Mouse (Mus musculus): ENCODE results near the gene Smlr1. TPM values are rescaled to one million over a fixed set of nuclear protein-coding genes. Genes with fewer than 3 reads are reported as not detected.

Gene Smlr1
- polyA plus RNA-seq, 1 experiment from 2014 or later = not detected

GRCm38 (mm10) chr10:25538738-25539137, 2.7 kb upstream of the Smlr1 start:
- DNase-seq (ENCODE audit: low spot score) (no peak), ATAC-seq (replicated peaks; ENCODE audit: insufficient number of reproducible peaks, low FRiP score, low TSS enrichment, low read depth) (no peak)
- Histone ChIP-seq H3K4me1 (ENCODE audit: control insufficient read depth, insufficient read depth, low read length) (no peaks in the 10 kb centered on the region), H3K27ac (replicated peaks; ENCODE audit: low read depth, low read length) (no peak overlapping the region), H3K4me3 (ENCODE audit: low read depth, low read length) (no peak overlapping the region), H3K36me3 (replicated peaks; ENCODE audit: control insufficient read depth, insufficient read depth, low read depth, low read length) (no peaks in the 10 kb centered on the region), H3K27me3 (ENCODE audit: control insufficient read depth, insufficient read depth, low read length) (no peaks in the 10 kb centered on the region), H3K4me2 (ENCODE audit: low read depth, low read length) (no peak overlapping the region), H3K9me3 (replicated peaks; ENCODE audit: control insufficient read depth, low read length) (no peaks in the 10 kb centered on the region), H3K9ac (replicated peaks; ENCODE audit: low read length) (no peak overlapping the region)
- 73% methylated on average over 1 of the region's 1 CpGs for WGBS

DNA sequence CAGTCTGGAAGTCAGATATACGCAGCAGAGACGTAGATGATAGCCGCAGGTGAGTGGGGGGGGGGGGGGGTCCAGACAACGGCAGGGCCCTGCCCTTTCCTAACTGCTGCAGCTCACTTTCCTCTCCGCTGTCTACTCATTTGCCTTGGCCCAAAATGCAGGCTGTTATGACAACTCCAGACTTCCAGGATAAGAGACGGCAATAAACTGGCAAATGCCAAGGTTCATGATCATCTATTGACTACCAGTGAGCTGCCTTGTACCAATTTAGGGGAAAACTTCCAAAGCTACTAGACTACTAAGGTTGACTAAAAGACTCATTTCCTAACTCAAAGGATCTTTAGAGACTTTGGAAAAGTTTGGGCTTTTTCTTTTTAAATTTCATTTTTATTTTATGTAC, 554 bp upstream of the Smlr1 start:
- Histone ChIP-seq H3K4me3 (ENCODE audit: low read depth, low read length) (no peak overlapping the region), H3K9me3 (replicated peaks; ENCODE audit: control insufficient read depth, low read length) (no peaks in the 10 kb centered on the region), H3K27ac (replicated peaks; ENCODE audit: low read depth, low read length) (no peak overlapping the region), H3K27me3 (ENCODE audit: control insufficient read depth, insufficient read depth, low read length) (no peaks in the 10 kb centered on the region), H3K4me1 (ENCODE audit: control insufficient read depth, insufficient read depth, low read length) (no peaks in the 10 kb centered on the region), H3K36me3 (replicated peaks; ENCODE audit: control insufficient read depth, insufficient read depth, low read depth, low read length) (no peaks in the 10 kb centered on the region), H3K9ac (replicated peaks; ENCODE audit: low read length) (no peak overlapping the region), H3K4me2 (ENCODE audit: low read depth, low read length) (no peak overlapping the region)
- 87% methylated on average over 6 of the region's 6 CpGs for WGBS
- ATAC-seq (replicated peaks; ENCODE audit: insufficient number of reproducible peaks, low FRiP score, low TSS enrichment, low read depth) = no peak
- no peak for DNase-seq (ENCODE audit: low spot score)

DNA sequence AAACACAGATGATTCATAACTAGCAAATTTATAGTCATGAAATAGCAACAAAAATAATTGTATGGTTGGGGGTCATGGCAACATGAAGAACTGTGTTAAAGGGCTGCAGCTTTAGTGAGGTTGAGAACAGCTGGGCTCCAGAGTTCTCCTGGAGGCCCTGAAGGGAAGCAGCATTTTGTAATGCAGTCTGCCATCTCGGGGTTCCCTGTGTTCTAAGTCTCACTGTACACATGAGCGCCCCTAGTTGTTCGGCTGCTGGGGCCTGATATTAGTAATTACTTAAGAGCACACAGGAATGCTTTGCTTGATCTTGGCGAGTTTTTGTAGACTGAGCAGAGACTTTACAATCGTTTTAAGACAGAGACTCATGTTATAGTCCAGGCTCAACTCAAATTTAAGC, 1.6 kb downstream of the Smlr1 start:
- no peak for ATAC-seq (replicated peaks; ENCODE audit: insufficient number of reproducible peaks, low FRiP score, low TSS enrichment, low read depth)
- no peaks in the 10 kb centered on the region for H3K36me3 ChIP-seq (replicated peaks; ENCODE audit: control insufficient read depth, insufficient read depth, low read depth, low read length)
- 78% methylated on average over 5 of the region's 5 CpGs for WGBS

DNA sequence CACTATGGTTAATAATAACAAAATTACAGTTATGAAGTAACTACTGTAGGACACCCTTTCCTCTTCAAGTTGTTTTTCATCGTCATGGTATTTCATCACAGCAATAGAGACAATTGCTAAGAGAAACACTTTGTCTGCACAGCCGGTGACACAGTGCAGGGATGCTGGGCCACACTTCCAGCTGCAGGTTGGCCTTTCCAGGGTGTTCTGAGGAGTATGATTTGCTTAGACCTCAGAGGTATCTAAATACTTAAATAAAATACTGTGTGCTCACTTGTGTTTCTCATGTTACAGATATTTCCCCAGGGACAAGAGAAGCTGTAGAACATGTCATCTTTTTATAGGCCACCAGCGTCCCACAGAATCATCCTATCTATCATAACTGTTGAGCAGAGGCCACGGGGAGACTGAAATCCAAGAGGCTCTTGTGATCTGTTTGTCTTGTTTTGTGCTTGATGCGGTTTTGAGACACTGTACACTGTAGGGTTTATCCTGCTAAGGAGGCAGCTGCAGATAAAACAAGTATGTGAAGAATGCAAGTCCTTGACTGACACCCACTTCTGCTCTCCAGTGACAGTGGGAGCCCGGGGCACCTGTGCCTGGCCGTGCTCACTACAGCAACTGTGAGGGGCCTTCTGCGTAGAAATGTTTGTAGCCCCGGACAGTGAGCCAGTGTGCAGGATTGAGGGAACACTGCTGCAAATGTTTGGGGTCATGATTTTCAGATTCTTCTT, 2.4 kb downstream of the Smlr1 start:
- no peaks in the 10 kb centered on the region for H3K4me1 ChIP-seq (ENCODE audit: control insufficient read depth, insufficient read depth, low read length)
- DNase-seq (ENCODE audit: low spot score) (no peak), ATAC-seq (replicated peaks; ENCODE audit: insufficient number of reproducible peaks, low FRiP score, low TSS enrichment, low read depth) (no peak)
- H3K9me3 ChIP-seq (replicated peaks; ENCODE audit: control insufficient read depth, low read length) = no peaks in the 10 kb centered on the region
- no peaks in the 10 kb centered on the region for H3K36me3 ChIP-seq (replicated peaks; ENCODE audit: control insufficient read depth, insufficient read depth, low read depth, low read length)
- no peak overlapping the region for H3K4me3 ChIP-seq (ENCODE audit: low read depth, low read length)
- 79% methylated on average over 9 of the region's 9 CpGs for WGBS
- no peak overlapping the region for H3K27ac ChIP-seq (replicated peaks; ENCODE audit: low read depth, low read length)
- no peak overlapping the region for H3K9ac ChIP-seq (replicated peaks; ENCODE audit: low read length)
- no peak overlapping the region for H3K4me2 ChIP-seq (ENCODE audit: low read depth, low read length)
- no peaks in the 10 kb centered on the region for H3K27me3 ChIP-seq (ENCODE audit: control insufficient read depth, insufficient read depth, low read length)

More for the DNA sequence above, 1.6 kb downstream of the Smlr1 start:
- Histone ChIP-seq H3K27ac (replicated peaks; ENCODE audit: low read depth, low read length) (no peak overlapping the region), H3K4me2 (ENCODE audit: low read depth, low read length) (no peak overlapping the region), H3K9me3 (replicated peaks; ENCODE audit: control insufficient read depth, low read length) (no peaks in the 10 kb centered on the region), H3K9ac (replicated peaks; ENCODE audit: low read length) (no peak overlapping the region), H3K4me1 (ENCODE audit: control insufficient read depth, insufficient read depth, low read length) (no peaks in the 10 kb centered on the region), H3K4me3 (ENCODE audit: low read depth, low read length) (no peak overlapping the region), H3K27me3 (ENCODE audit: control insufficient read depth, insufficient read depth, low read length) (no peaks in the 10 kb centered on the region)
- DNase-seq (ENCODE audit: low spot score) = no peak

- Histone ChIP-seq H3K27me3 (ENCODE audit: control insufficient read depth, insufficient read depth, low read length) (no peaks in the 10 kb centered on the region), H3K9me3 (replicated peaks; ENCODE audit: control insufficient read depth, low read length) (no peaks in the 10 kb centered on the region), H3K9ac (replicated peaks; ENCODE audit: low read length) (no peak overlapping the region), H3K27ac (replicated peaks; ENCODE audit: low read depth, low read length) (no peak overlapping the region), H3K36me3 (replicated peaks; ENCODE audit: control insufficient read depth, insufficient read depth, low read depth, low read length) (no peaks in the 10 kb centered on the region), H3K4me3 (ENCODE audit: low read depth, low read length) (no peak overlapping the region), H3K4me1 (ENCODE audit: control insufficient read depth, insufficient read depth, low read length) (no peaks in the 10 kb centered on the region), H3K4me2 (ENCODE audit: low read depth, low read length) (no peak overlapping the region)
- ATAC-seq (replicated peaks; ENCODE audit: insufficient number of reproducible peaks, low FRiP score, low TSS enrichment, low read depth) (no peak), DNase-seq (ENCODE audit: low spot score) (no peak)
- 76% methylated on average over 2 of the region's 2 CpGs for WGBS
Measured at GRCm38 (mm10) chr10:25533105-25533504, 3.0 kb downstream of the Smlr1 start.

DNA sequence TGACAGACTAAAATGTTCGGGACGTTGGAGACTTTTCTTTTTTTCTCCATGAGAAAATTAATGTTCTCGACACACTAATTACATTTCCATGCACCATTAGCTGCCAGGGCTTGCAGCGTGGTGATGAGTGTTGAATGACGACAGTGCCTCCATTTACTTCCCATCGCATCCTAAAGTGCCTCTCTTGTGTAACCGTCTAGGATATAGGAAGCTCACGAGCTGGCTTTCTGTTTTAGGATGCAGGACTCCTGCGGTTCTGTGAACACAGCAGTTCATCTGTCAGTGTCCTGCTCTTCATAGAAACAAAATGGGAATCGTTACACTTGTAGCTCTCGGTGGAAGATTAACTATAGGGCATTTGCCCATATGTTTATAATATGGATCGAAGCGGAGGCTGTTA, 4.7 kb downstream of the Smlr1 start:
- H3K27ac ChIP-seq (replicated peaks; ENCODE audit: low read depth, low read length) = no peak overlapping the region
- H3K27me3 ChIP-seq (ENCODE audit: control insufficient read depth, insufficient read depth, low read length) = no peaks in the 10 kb centered on the region
- H3K4me1 ChIP-seq (ENCODE audit: control insufficient read depth, insufficient read depth, low read length) = no peaks in the 10 kb centered on the region
- no peak overlapping the region for H3K4me3 ChIP-seq (ENCODE audit: low read depth, low read length)
- 82% methylated on average over 13 of the region's 13 CpGs for whole genome bisulfite sequencing
- H3K9me3 ChIP-seq (replicated peaks; ENCODE audit: control insufficient read depth, low read length) = no peaks in the 10 kb centered on the region
- no peak for DNase-seq (ENCODE audit: low spot score)
- no peak for ATAC-seq (replicated peaks; ENCODE audit: insufficient number of reproducible peaks, low FRiP score, low TSS enrichment, low read depth)
- H3K9ac ChIP-seq (replicated peaks; ENCODE audit: low read length) = no peak overlapping the region
- no peaks in the 10 kb centered on the region for H3K36me3 ChIP-seq (replicated peaks; ENCODE audit: control insufficient read depth, insufficient read depth, low read depth, low read length)
- no peak overlapping the region for H3K4me2 ChIP-seq (ENCODE audit: low read depth, low read length)

GRCm38 (mm10) chr10:25527126-25527525, 8.9 kb downstream of the Smlr1 start:
- Histone ChIP-seq H3K4me1 (ENCODE audit: control insufficient read depth, insufficient read depth, low read length) (no peaks in the 10 kb centered on the region), H3K27ac (replicated peaks; ENCODE audit: low read depth, low read length) (no peak overlapping the region), H3K9me3 (replicated peaks; ENCODE audit: control insufficient read depth, low read length) (no peaks in the 10 kb centered on the region), H3K4me3 (ENCODE audit: low read depth, low read length) (no peak overlapping the region), H3K36me3 (replicated peaks; ENCODE audit: control insufficient read depth, insufficient read depth, low read depth, low read length) (no peaks in the 10 kb centered on the region; the same call in 1 of the 2 replicates), H3K9ac (replicated peaks; ENCODE audit: low read length) (no peak overlapping the region), H3K4me2 (ENCODE audit: low read depth, low read length) (no peak overlapping the region), H3K27me3 (ENCODE audit: control insufficient read depth, insufficient read depth, low read length) (no peaks in the 10 kb centered on the region)
- ATAC-seq (replicated peaks; ENCODE audit: insufficient number of reproducible peaks, low FRiP score, low TSS enrichment, low read depth) (no peak), DNase-seq (ENCODE audit: low spot score) (no peak)
- WGBS = 85% methylated on average over 3 of the region's 3 CpGs

- no peak overlapping the region for H3K9ac ChIP-seq (replicated peaks; ENCODE audit: low read length)
- no peak overlapping the region for H3K27ac ChIP-seq (replicated peaks; ENCODE audit: low read depth, low read length)
- no peaks in the 10 kb centered on the region; the same call in 1 of the 2 replicates for H3K36me3 ChIP-seq (replicated peaks; ENCODE audit: control insufficient read depth, insufficient read depth, low read depth, low read length)
- no peaks in the 10 kb centered on the region for H3K4me1 ChIP-seq (ENCODE audit: control insufficient read depth, insufficient read depth, low read length)
- no peak overlapping the region for H3K4me3 ChIP-seq (ENCODE audit: low read depth, low read length)
- no peaks in the 10 kb centered on the region for H3K27me3 ChIP-seq (ENCODE audit: control insufficient read depth, insufficient read depth, low read length)
- H3K4me2 ChIP-seq (ENCODE audit: low read depth, low read length) = no peak overlapping the region
- 85% methylated on average over 4 of the region's 4 CpGs for WGBS
- no peak for DNase-seq (ENCODE audit: low spot score)
- no peak for ATAC-seq (replicated peaks; ENCODE audit: insufficient number of reproducible peaks, low FRiP score, low TSS enrichment, low read depth)
- H3K9me3 ChIP-seq (replicated peaks; ENCODE audit: control insufficient read depth, low read length) = no peaks in the 10 kb centered on the region
Measured at GRCm38 (mm10) chr10:25526622-25527021, 9.4 kb downstream of the Smlr1 start.

Measured in embryonic facial prominence, embryonic 11.5 days (tissue).